Mouse (Mus musculus) neural tube, embryonic 14.5 days (tissue): ENCODE measurements around the gene Aff4. TPM values are rescaled to one million over a fixed set of nuclear protein-coding genes. Genes with fewer than 3 reads are reported as not detected.

ENCODE experiments used
- ATAC-seq: fragments of 200-750 bp; cut with Nextera tagmentation; 2 replicates; pipeline ENCODE4 v1.8.0; 2017; ENCODE audit warnings: low read depth, mild to moderate bottlenecking, moderate TSS enrichment, moderate library complexity
- H3K27ac ChIP-seq: fragments of 300-500 bp; sonication (generic); 2 replicates; pipeline ENCODE4 v1.5.1; 2014; ENCODE audit warnings: low read depth, mild to moderate bottlenecking, control low read depth, low read length, moderate library complexity, mixed read lengths
- H3K27me3 ChIP-seq: fragments of 300-500 bp; sonication (generic); 2 replicates; pipeline ENCODE4 v1.6.1; 2014; ENCODE audit warnings: low read length; ENCODE audit not compliant: control insufficient read depth, insufficient read depth
- H3K36me3 ChIP-seq: fragments of 300-500 bp; sonication (generic); 2 replicates; pipeline ENCODE4 v1.6.1; 2014; ENCODE audit warnings: low read length, mixed read lengths; ENCODE audit not compliant: control insufficient read depth, insufficient read depth
- H3K4me1 ChIP-seq: fragments of 300-500 bp; sonication (generic); 2 replicates; pipeline ENCODE4 v1.6.1; 2014; ENCODE audit warnings: low read length; ENCODE audit not compliant: control insufficient read depth, insufficient read depth
- H3K4me2 ChIP-seq: fragments of 300-500 bp; sonication (generic); 2 replicates; pipeline ENCODE4 v1.6.1; 2014; ENCODE audit warnings: mild to moderate bottlenecking, low read depth, low read length, control low read depth
- H3K4me3 ChIP-seq: fragments of 300-500 bp; sonication (generic); 2 replicates; pipeline ENCODE4 v1.5.1; 2014; ENCODE audit warnings: low read depth, low read length, control low read depth, mixed read lengths
- H3K9ac ChIP-seq: fragments of 300-500 bp; sonication (generic); replicated peaks from 2 replicates; pipeline ENCODE4 v1.6.1; 2014; ENCODE audit warnings: low read depth, mild to moderate bottlenecking, control low read depth, low read length, mixed read lengths
- H3K9me3 ChIP-seq: fragments of 300-500 bp; sonication (generic); 2 replicates; pipeline ENCODE4 v1.6.1; 2016; ENCODE audit warnings: low read length; ENCODE audit not compliant: control insufficient read depth
- WGBS: fragments of 180-500 bp; shearing (Covaris S2); extraction: QIAGEN DNeasy Blood & Tissue Kit; methylation state at CpG from one replicate; pipeline ENCODE4 v1.1.7; 2014; 5-methylcytosine and 5-hydroxymethylcytosine counted together
- polyA plus RNA-seq: library from polyadenylated mRNA; unstranded; fragments of >200 nt; fragmentation: Nextera tagmentation; extraction: Ambion mirVana; gene quantifications from 2 replicates; pipeline ENCODE4 v1.2.1, GENCODE M21; 2014

Gene Aff4
- polyA plus RNA-seq, 1 experiment from 2014 or later = 95.0 TPM

GRCm38 (mm10) chr11:53428716-53429057, 78.1 kb downstream of the Aff4 start:
- Histone ChIP-seq H3K4me1 (peaks cover 6% of the 10 kb centered on the region; the same call in 1 of the 2 replicates), H3K9ac (no peak overlapping the region), H3K27me3 (no peaks in the 10 kb centered on the region), H3K27ac (no peak overlapping the region), H3K4me3 (no peak overlapping the region), H3K9me3 (no peaks in the 10 kb centered on the region), H3K36me3 (0 out of 2 replicates have a peak, but pooled peaks cover 7% of the 10 kb centered on the region), H3K4me2 (no peak overlapping the region)
- 98% methylated on average over 5 of the region's 5 CpGs for WGBS
- no peak for ATAC-seq

GRCm38 (mm10) chr11:53429182-53429581, 78.5 kb downstream of the Aff4 start:
- H3K27me3 ChIP-seq = no peaks in the 10 kb centered on the region
- H3K9me3 ChIP-seq = no peaks in the 10 kb centered on the region
- 0 out of 2 replicates have a peak, but pooled peaks cover 7% of the 10 kb centered on the region for H3K36me3 ChIP-seq
- no peak overlapping the region for H3K4me3 ChIP-seq
- H3K4me2 ChIP-seq = no peak overlapping the region
- H3K4me1 ChIP-seq = peaks cover 6% of the 10 kb centered on the region; the same call in 1 of the 2 replicates
- no peak overlapping the region for H3K9ac ChIP-seq
- H3K27ac ChIP-seq = no peak overlapping the region
- no peak for ATAC-seq

GRCm38 (mm10) chr11:53430300-53430669, 79.7 kb downstream of the Aff4 start:
- Histone ChIP-seq H3K4me3 (peak overlapping the region; percentile 91), H3K9me3 (no peaks in the 10 kb centered on the region), H3K27ac (peak overlapping the region; percentile 88), H3K4me1 (peaks cover 6% of the 10 kb centered on the region; the same call in 1 of the 2 replicates), H3K36me3 (0 out of 2 replicates have a peak, but pooled peaks cover 7% of the 10 kb centered on the region), H3K9ac (peak overlapping the region; percentile 82), H3K27me3 (no peaks in the 10 kb centered on the region), H3K4me2 (peak overlapping the region; percentile 83)
- under 1% methylated on average over 34 of the region's 34 CpGs for WGBS
- ATAC-seq = peak; percentile 60

GRCm38 (mm10) chr11:53430670-53431346, 80.2 kb downstream of the Aff4 start, which contains the start of the genes Uqcrq and Gdf9:
Gene Uqcrq, minus strand, starts transcription at chr11:53430831.
Gene Gdf9, plus strand, starts transcription at chr11:53431023.
- Histone ChIP-seq H3K4me3 (peak within 1 kb of the TSS; percentile 91), H3K4me2 (peak within 1 kb of the TSS; percentile 83), H3K4me1 (peaks cover 6% of the 10 kb centered on the region; the same call in 1 of the 2 replicates), H3K27me3 (no peaks in the 10 kb centered on the region), H3K9me3 (no peaks in the 10 kb centered on the region), H3K36me3 (0 out of 2 replicates have a peak, but pooled peaks cover 7% of the 10 kb centered on the region), H3K27ac (peak within 1 kb of the TSS; percentile 88), H3K9ac (peak within 1 kb of the TSS; percentile 82)
- WGBS = under 1% methylated on average over 44 of the region's 44 CpGs
- peak; percentile 96 for ATAC-seq

- no peak; the same call in 1 of the 2 replicates for ATAC-seq
- H3K9me3 ChIP-seq = no peaks in the 10 kb centered on the region
- peaks cover 6% of the 10 kb centered on the region; the same call in 1 of the 2 replicates for H3K4me1 ChIP-seq
- H3K4me2 ChIP-seq = peak overlapping the region; percentile 49
- 0 out of 2 replicates have a peak, but pooled peaks cover 7% of the 10 kb centered on the region for H3K36me3 ChIP-seq
- H3K4me3 ChIP-seq = peak overlapping the region; percentile 91
- H3K27me3 ChIP-seq = no peaks in the 10 kb centered on the region
- peak overlapping the region; percentile 18; the same call in 1 of the 2 replicates for H3K9ac ChIP-seq
- peak overlapping the region; percentile 34 for H3K27ac ChIP-seq
- WGBS = 17% methylated on average over 9 of the region's 9 CpGs
Measured at GRCm38 (mm10) chr11:53431347-53432056, 80.9 kb downstream of the Aff4 start.

- Histone ChIP-seq H3K4me2 (no peak overlapping the region), H3K4me1 (peaks cover 6% of the 10 kb centered on the region; the same call in 1 of the 2 replicates), H3K27me3 (no peaks in the 10 kb centered on the region), H3K4me3 (no peak overlapping the region), H3K9me3 (no peaks in the 10 kb centered on the region), H3K36me3 (0 out of 2 replicates have a peak, but pooled peaks cover 7% of the 10 kb centered on the region), H3K27ac (no peak overlapping the region), H3K9ac (no peak overlapping the region)
- no peak for ATAC-seq
- 70% methylated on average over 6 of the region's 6 CpGs for WGBS
Measured at GRCm38 (mm10) chr11:53433057-53433456, 82.4 kb downstream of the Aff4 start.

- no peak overlapping the region for H3K9ac ChIP-seq
- 89% methylated on average over 8 of the region's 8 CpGs for WGBS
- H3K36me3 ChIP-seq = no peaks in the 10 kb centered on the region
- H3K27ac ChIP-seq = no peak overlapping the region
- H3K4me2 ChIP-seq = no peak overlapping the region
- ATAC-seq = no peak
- no peak overlapping the region for H3K4me3 ChIP-seq
- no peaks in the 10 kb centered on the region for H3K27me3 ChIP-seq
- no peaks in the 10 kb centered on the region for H3K9me3 ChIP-seq
- H3K4me1 ChIP-seq = no peaks in the 10 kb centered on the region
Measured at GRCm38 (mm10) chr11:53435504-53435903, 84.9 kb downstream of the Aff4 start.

GRCm38 (mm10) chr11:53436338-53436737, 85.7 kb downstream of the Aff4 start:
- ATAC-seq = no peak
- Histone ChIP-seq H3K4me1 (no peaks in the 10 kb centered on the region), H3K36me3 (no peaks in the 10 kb centered on the region), H3K9me3 (no peaks in the 10 kb centered on the region), H3K27ac (no peak overlapping the region), H3K27me3 (no peaks in the 10 kb centered on the region), H3K4me3 (no peak overlapping the region), H3K4me2 (no peak overlapping the region), H3K9ac (no peak overlapping the region)
- WGBS = 95% methylated on average over 6 of the region's 6 CpGs

GRCm38 (mm10) chr11:53441921-53442320, 91.3 kb downstream of the Aff4 start:
- H3K9ac ChIP-seq = no peak overlapping the region
- no peak overlapping the region for H3K4me2 ChIP-seq
- no peaks in the 10 kb centered on the region for H3K36me3 ChIP-seq
- H3K9me3 ChIP-seq = no peaks in the 10 kb centered on the region
- H3K27me3 ChIP-seq = no peaks in the 10 kb centered on the region
- no peak for ATAC-seq
- WGBS = 69% methylated on average over 12 of the region's 12 CpGs
- no peak overlapping the region for H3K4me3 ChIP-seq
- no peaks in the 10 kb centered on the region for H3K4me1 ChIP-seq
- no peak overlapping the region for H3K27ac ChIP-seq
